8 mouse cellular contexts compared by ENCODE assay signal in the genomic region with DNA sequence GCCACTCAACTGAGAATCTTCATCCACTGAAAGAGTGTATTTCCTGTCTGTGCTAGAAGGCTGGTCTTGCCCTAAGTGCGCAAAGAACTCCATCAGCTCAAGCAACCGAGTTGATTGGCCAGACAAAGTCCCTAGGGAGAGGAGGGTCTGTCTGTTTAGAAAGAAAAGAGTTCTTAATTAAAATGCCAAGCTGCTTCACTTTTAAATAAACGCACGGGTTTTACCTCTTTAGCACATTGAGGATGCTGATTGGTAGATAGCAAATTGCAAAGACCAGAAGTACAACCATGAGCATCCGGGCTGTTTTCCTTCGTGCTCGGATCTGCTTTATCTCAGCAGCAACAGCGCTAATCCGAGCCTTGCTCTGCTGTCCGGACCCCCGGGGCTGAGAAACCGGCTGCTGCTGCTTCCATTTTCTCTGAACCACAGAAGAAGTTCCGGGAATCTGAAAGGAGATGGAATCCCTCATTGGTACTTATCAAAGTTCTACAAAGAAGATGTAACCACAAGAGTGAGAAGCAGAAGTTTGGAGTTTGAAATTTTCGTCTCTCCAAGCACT. TPM values are rescaled to one million over a fixed set of nuclear protein-coding genes. Genes with fewer than 3 reads are reported as not detected.
DNase-seq lines count a peak whose midpoint lies in the region; ATAC-seq and TF ChIP-seq lines count a peak whose summit lies in the region.
"Had no signal": no experiment of that assay in that cellular context is flagged by ENCODE, and none has a peak within 500 bp of the region (broad histone marks: within the 10 kb centered on the region; RNA-seq: fewer than 3 reads in every experiment).

No protein-coding gene starts in this region.

- no peak for DNase-seq in testis, postnatal 14 days (ENCODE audit: low spot score)
- DNase-seq in embryo, embryonic 11.5 days (ENCODE audit: low read depth, low spot score) = peak; percentile 32
- DNase-seq in heart, adult 8-10 months (ENCODE audit: low spot score) = peak; percentile 3
- peak; percentile 46 for DNase-seq in kidney, postnatal 0 days (ENCODE audit: low spot score)
- peak; percentile 55 for DNase-seq in mesoderm, embryonic 11.5 days (ENCODE audit: low read depth, low spot score)
- DNase-seq in thymus, postnatal 4 days = peak; percentile 44

- no peak overlapping the region for H3K27ac ChIP-seq in testis, adult 2 months (ENCODE audit: control insufficient read depth, insufficient read depth, low read depth, low read length)
- H3K27ac ChIP-seq in kidney, postnatal 0 days = peak overlapping the region; percentile 31

- peak overlapping the region; percentile 42 for H3K4me3 ChIP-seq in testis, adult 2 months (ENCODE audit: control insufficient read depth, low read depth, low read length)
- H3K4me3 ChIP-seq in kidney, postnatal 0 days (replicated peaks; ENCODE audit: low read depth, low read length) = peak overlapping the region; percentile 37

- no peaks in the 10 kb centered on the region for H3K36me3 ChIP-seq in testis, adult 2 months (ENCODE audit: control insufficient read depth, insufficient read depth, low read length)
- no peaks in the 10 kb centered on the region for H3K36me3 ChIP-seq in kidney, postnatal 0 days (ENCODE audit: insufficient read depth, low read length)

- no peak for ATAC-seq in kidney, postnatal 0 days (replicated peaks; ENCODE audit: low FRiP score, low read depth)

- H3K27me3 ChIP-seq in testis, adult 2 months (ENCODE audit: control insufficient read depth, insufficient read depth, low read length) = peaks cover 2% of the 10 kb centered on the region; the same call in 1 of the 2 replicates
- no peaks in the 10 kb centered on the region for H3K27me3 ChIP-seq in kidney, postnatal 0 days (ENCODE audit: insufficient read depth, low read length)

- H3K9me3 ChIP-seq in kidney, postnatal 0 days (replicated peaks; ENCODE audit: low read length) = no peaks in the 10 kb centered on the region

- peak overlapping the region; percentile 47; the same call in 1 of the 2 replicates for H3K9ac ChIP-seq in kidney, postnatal 0 days (ENCODE audit: low read depth, low read length)

- peak overlapping the region; percentile 71 for H3K4me2 ChIP-seq in kidney, postnatal 0 days (ENCODE audit: low read length)

- WGBS in kidney, postnatal 0 days = 5% methylated on average over 14 of the region's 14 CpGs

- no peaks in the 10 kb centered on the region for H3K4me1 ChIP-seq in testis, adult 2 months (ENCODE audit: control insufficient read depth, insufficient read depth, low read length)
- no peaks in the 10 kb centered on the region for H3K4me1 ChIP-seq in kidney, postnatal 0 days (replicated peaks; ENCODE audit: insufficient read depth, low read length)

- no peak for TF ChIP-seq CTCF in testis, adult 2 months (IDR thresholded peaks at IDR 0.05; ENCODE audit: control insufficient read depth, insufficient read depth, insufficient replicate concordance, low read depth, low read length)
- TF ChIP-seq CTCF in kidney, postnatal 0 days (IDR thresholded peaks at IDR 0.05; ENCODE audit: low read depth) = no peak

- TF ChIP-seq POLR2A in testis, adult 2 months (IDR thresholded peaks at IDR 0.05; ENCODE audit: control insufficient read depth, low read depth, low read length) = no peak

RNA-seq across cellular contexts. Expression of gene Gfral, which starts 22.6 kb away (rescaled TPM):
- polyA plus RNA-seq in testis, adult 2 months (2012; rRNA removed) = not detected in 2 replicates
- total RNA-seq in heart, adult 8-10 months (2022) = not detected
- not detected in 2 replicates for polyA plus RNA-seq in kidney, postnatal 0 days (2015; fragmentation: Nextera tagmentation; extraction: Ambion mirVana)
- polyA plus RNA-seq: cerebellum, adult 2 months had no signal
